Mouse (Mus musculus) small intestine, adult 2 months (tissue): ENCODE results near the gene Wdr95. TPM values are rescaled to one million over a fixed set of nuclear protein-coding genes. Genes with fewer than 3 reads are reported as not detected.

ENCODE experiments used
- H3K27ac ChIP-seq: fragments of 200-500 bp; 2 replicates; pipeline ENCODE4 v1.5.1; 2012; ENCODE audit warnings: low read depth, low read length, control low read depth, inconsistent platforms; ENCODE audit not compliant: insufficient read depth
- H3K27me3 ChIP-seq: fragments of 200-500 bp; 2 replicates; pipeline ENCODE4 v1.6.1; 2012; ENCODE audit warnings: mild to moderate bottlenecking, moderate library complexity, low read length, inconsistent platforms; ENCODE audit not compliant: control insufficient read depth, insufficient read depth
- H3K36me3 ChIP-seq: fragments of 200-500 bp; 2 replicates; pipeline ENCODE4 v1.6.1; 2012; ENCODE audit warnings: mild to moderate bottlenecking, low read length, control low read depth, inconsistent platforms; ENCODE audit not compliant: control insufficient read depth, insufficient read depth
- H3K4me1 ChIP-seq: fragments of 200-500 bp; 2 replicates; pipeline ENCODE4 v1.6.1; 2012; ENCODE audit warnings: low read length, inconsistent platforms, mixed read lengths; ENCODE audit not compliant: control insufficient read depth, insufficient read depth, insufficient read length
- H3K4me3 ChIP-seq: fragments of 200-500 bp; 2 replicates; pipeline ENCODE4 v1.5.1; 2012; ENCODE audit warnings: low read depth, mild to moderate bottlenecking, control low read depth, inconsistent platforms, low read length, moderate library complexity
- CTCF ChIP-seq: fragments of 200-500 bp; IDR thresholded peaks from 2 replicates; pipeline ENCODE4 v1.5.1; 2012; ENCODE audit warnings: low read depth, mild to moderate bottlenecking, control low read depth, inconsistent platforms, low read length, moderate library complexity, mixed read lengths; ENCODE audit not compliant: insufficient replicate concordance, insufficient read length; ENCODE audit errors: extremely low read depth
- POLR2A ChIP-seq: fragments of 200-500 bp; IDR thresholded peaks from 2 replicates; pipeline ENCODE4 v1.6.1; 2012; ENCODE audit warnings: low read depth, mild to moderate bottlenecking, control low read depth, inconsistent platforms, low read length, moderate library complexity
- WGBS: fragments of 180-500 bp; shearing (Covaris S2); methylation state at CpG from one replicate; pipeline ENCODE4 v1.1.7; 2018; 5-methylcytosine and 5-hydroxymethylcytosine counted together
- polyA plus RNA-seq: library from polyadenylated mRNA; depleted of rRNA; stranded (reverse); fragments of >200 nt; gene quantifications from 2 replicates; pipeline ENCODE4 v1.2.3, GENCODE M21; 2012

The Wdr95 gene
- polyA plus RNA-seq, 1 experiment = not detected

GRCm38 (mm10) chr5:149594215-149594614, 65.7 kb downstream of the Wdr95 start:
- no peaks in the 10 kb centered on the region for H3K27me3 ChIP-seq
- 78% methylated on average over 3 of the region's 3 CpGs for WGBS
- no peaks in the 10 kb centered on the region for H3K36me3 ChIP-seq
- H3K4me3 ChIP-seq = no peak overlapping the region
- H3K4me1 ChIP-seq = no peaks in the 10 kb centered on the region
- no peak overlapping the region for H3K27ac ChIP-seq
- no peak for TF ChIP-seq CTCF

DNA sequence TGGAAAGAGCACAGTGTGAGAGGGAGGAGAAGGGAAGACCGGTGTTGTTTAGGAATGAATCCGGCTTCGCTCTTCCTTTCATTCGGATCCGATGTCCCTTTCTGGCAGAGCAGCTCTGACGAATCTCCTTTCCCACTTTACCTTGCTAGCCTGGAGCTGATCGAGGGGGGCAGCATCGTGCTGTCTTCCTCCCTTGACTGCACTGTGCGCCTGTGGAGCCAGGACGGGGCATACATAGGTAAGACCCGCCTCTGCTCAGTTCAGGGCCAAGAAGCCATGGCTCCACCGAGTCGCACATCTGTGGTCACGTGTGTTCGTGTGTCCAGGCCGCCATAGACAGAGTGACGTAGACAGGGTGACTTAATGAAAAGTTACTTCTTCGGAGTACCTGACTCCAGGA, 68.9 kb downstream of the Wdr95 start:
- H3K27me3 ChIP-seq = no peaks in the 10 kb centered on the region
- H3K4me1 ChIP-seq = no peaks in the 10 kb centered on the region
- no peak for TF ChIP-seq CTCF
- H3K36me3 ChIP-seq = no peaks in the 10 kb centered on the region
- no peak overlapping the region for H3K4me3 ChIP-seq
- 53% methylated on average over 18 of the region's 18 CpGs for WGBS
- H3K27ac ChIP-seq = no peak overlapping the region

DNA sequence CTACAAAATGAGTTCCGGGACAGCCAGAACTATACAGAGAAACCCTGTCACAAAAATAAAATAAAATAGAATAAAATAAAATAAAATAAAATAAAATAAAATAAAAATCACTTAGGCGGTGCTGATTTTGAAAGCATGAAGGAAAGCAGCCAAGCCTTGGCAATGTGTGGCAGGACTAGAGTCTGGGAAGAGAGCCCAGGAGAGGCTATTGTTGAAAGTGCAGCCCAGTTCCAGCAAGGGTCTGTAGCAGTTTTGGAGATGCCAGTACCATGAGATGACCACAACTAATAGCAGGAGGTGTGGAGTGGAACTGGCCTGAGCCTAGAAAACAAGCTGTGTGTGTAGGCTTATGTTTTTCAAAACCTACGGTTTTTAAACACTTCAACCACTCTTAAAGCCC, 73.5 kb downstream of the Wdr95 start:
- H3K4me1 ChIP-seq = no peaks in the 10 kb centered on the region
- H3K27me3 ChIP-seq = no peaks in the 10 kb centered on the region
- no peak overlapping the region for H3K4me3 ChIP-seq
- H3K27ac ChIP-seq = no peak overlapping the region
- TF ChIP-seq CTCF = no peak
- TF ChIP-seq POLR2A = no peak
- 90% methylated on average over 3 of the region's 3 CpGs for WGBS
- H3K36me3 ChIP-seq = no peaks in the 10 kb centered on the region

- Histone ChIP-seq H3K27ac (no peak overlapping the region), H3K4me3 (no peak overlapping the region), H3K4me1 (no peaks in the 10 kb centered on the region), H3K27me3 (no peaks in the 10 kb centered on the region), H3K36me3 (no peaks in the 10 kb centered on the region)
- TF ChIP-seq CTCF = no peak
- TF ChIP-seq POLR2A = no peak
- WGBS = 65% methylated on average over 3 of the region's 3 CpGs
Measured at GRCm38 (mm10) chr5:149603241-149603640, 74.8 kb downstream of the Wdr95 start.

GRCm38 (mm10) chr5:149607083-149607720, 78.7 kb downstream of the Wdr95 start:
- Histone ChIP-seq H3K27me3 (no peaks in the 10 kb centered on the region), H3K27ac (no peak overlapping the region), H3K4me3 (no peak overlapping the region), H3K4me1 (no peaks in the 10 kb centered on the region), H3K36me3 (no peaks in the 10 kb centered on the region)
- no peak for TF ChIP-seq POLR2A
- no peak for TF ChIP-seq CTCF
- WGBS = 70% methylated on average over 8 of the region's 8 CpGs

DNA sequence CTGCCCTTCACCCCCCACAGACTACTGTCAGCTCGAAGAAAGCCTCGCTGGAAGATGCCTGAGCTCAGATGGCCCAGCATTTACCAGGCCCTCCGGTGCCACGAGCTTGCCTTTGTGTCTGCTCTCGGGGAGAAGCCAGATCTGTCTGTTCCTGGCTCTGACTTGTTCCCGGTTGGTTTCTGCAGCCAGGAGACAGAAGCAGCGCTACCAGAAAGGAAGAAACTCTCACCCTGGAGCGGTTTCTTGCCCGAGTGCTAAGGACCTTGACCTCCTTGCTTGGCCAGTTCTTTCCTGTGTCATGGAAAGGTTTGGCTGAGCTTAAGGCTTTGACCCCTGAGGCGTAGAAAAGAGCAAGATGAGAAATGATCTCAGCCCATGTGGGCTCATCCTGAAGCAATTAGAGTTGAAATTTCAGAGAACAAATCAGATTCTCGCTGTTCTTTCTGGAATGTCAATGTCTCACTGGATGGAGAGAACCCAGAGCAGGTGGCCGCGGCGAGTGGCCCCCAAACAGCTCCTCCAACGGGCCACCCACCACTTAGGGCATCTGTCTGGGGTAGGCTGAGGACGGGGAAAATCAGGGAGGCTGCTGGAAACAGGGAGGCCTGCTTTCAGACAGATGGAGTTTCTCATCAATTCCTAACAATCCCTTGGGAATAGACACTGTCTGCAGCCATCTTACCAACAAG, 83.1 kb downstream of the Wdr95 start:
- Histone ChIP-seq H3K4me3 (no peak overlapping the region), H3K27me3 (no peaks in the 10 kb centered on the region), H3K4me1 (no peaks in the 10 kb centered on the region), H3K36me3 (peaks cover 7% of the 10 kb centered on the region), H3K27ac (no peak overlapping the region)
- TF ChIP-seq POLR2A = no peak
- no peak for TF ChIP-seq CTCF
- 66% methylated on average over 16 of the region's 16 CpGs for WGBS

GRCm38 (mm10) chr5:149612165-149612518, 83.7 kb downstream of the Wdr95 start:
- Histone ChIP-seq H3K4me1 (no peaks in the 10 kb centered on the region), H3K4me3 (no peak overlapping the region), H3K27me3 (no peaks in the 10 kb centered on the region), H3K36me3 (peaks cover 12% of the 10 kb centered on the region), H3K27ac (no peak overlapping the region)
- WGBS = 77% methylated on average over 3 of the region's 3 CpGs
- TF ChIP-seq POLR2A = no peak
- no peak for TF ChIP-seq CTCF
